16 mouse cellular contexts compared by ENCODE assay signal in genomic region chr16:15254669-15255068, GRCm38 (mm10).
"Had no signal": no experiment of that assay in that cellular context is flagged by ENCODE, and none has a peak within 500 bp of the region (broad histone marks: within the 10 kb centered on the region; RNA-seq: fewer than 3 reads in every experiment).

No protein-coding gene starts in this region.

- H3K4me3 ChIP-seq: intestine, embryonic 15.5 days; limb, embryonic 12.5 days; midbrain, embryonic 10.5 days; neural tube, embryonic 12.5 days; stomach, embryonic 15.5 days had no signal

- H3K36me3 ChIP-seq: intestine, embryonic 15.5 days; limb, embryonic 12.5 days; midbrain, embryonic 10.5 days; neural tube, embryonic 12.5 days; stomach, embryonic 15.5 days had no signal

- H3K27ac ChIP-seq: intestine, embryonic 15.5 days; limb, embryonic 12.5 days; liver, embryonic 14.5 days; midbrain, embryonic 10.5 days; neural tube, embryonic 12.5 days; stomach, embryonic 15.5 days had no signal

- H3K9ac ChIP-seq: intestine, embryonic 15.5 days; limb, embryonic 12.5 days; liver, embryonic 14.5 days; neural tube, embryonic 12.5 days; stomach, embryonic 15.5 days had no signal

- H3K4me2 ChIP-seq: intestine, embryonic 15.5 days; limb, embryonic 12.5 days; neural tube, embryonic 12.5 days; stomach, embryonic 15.5 days had no signal

- H3K27me3 ChIP-seq: intestine, embryonic 15.5 days; limb, embryonic 12.5 days; neural tube, embryonic 12.5 days; stomach, embryonic 15.5 days had no signal

- ATAC-seq: intestine, embryonic 15.5 days; lung, postnatal 0 days had no signal

- H3K9me3 ChIP-seq: intestine, embryonic 15.5 days; limb, embryonic 12.5 days; midbrain, embryonic 10.5 days; neural tube, embryonic 12.5 days; stomach, embryonic 15.5 days had no signal

- DNase-seq: kidney, adult 18-20 months; liver; lung, adult 18-20 months; lung, postnatal 4 days; midbrain, embryonic 14.5 days; right cerebral cortex, postnatal 4 days; spleen, adult 18-20 months; thymus, adult 2 months; thymus, postnatal 25 days had no signal

- H3K4me1 ChIP-seq: midbrain, embryonic 10.5 days; neural tube, embryonic 12.5 days had no signal
